24 mouse cellular contexts compared by ENCODE assay signal in genomic region chr17:32927803-32928202, GRCm38 (mm10). TPM values are rescaled to one million over a fixed set of nuclear protein-coding genes. Genes with fewer than 3 reads are reported as not detected.
"Had no signal": no experiment of that assay in that cellular context is flagged by ENCODE, and none has a peak within 500 bp of the region (broad histone marks: within the 10 kb centered on the region; RNA-seq: fewer than 3 reads in every experiment).

No protein-coding gene starts in this region.

- ATAC-seq: midbrain, embryonic 16.5 days had no signal

- H3K4me3 ChIP-seq: midbrain, embryonic 10.5 days; midbrain, embryonic 12.5 days; myocyte; neural tube, embryonic 13.5 days; neural tube, embryonic 15.5 days had no signal

- H3K36me3 ChIP-seq: midbrain, embryonic 10.5 days; midbrain, embryonic 12.5 days; neural tube, embryonic 13.5 days; neural tube, embryonic 15.5 days had no signal

- DNase-seq: lung, adult 18-20 months; lung, embryonic 14.5 days; lung, postnatal 10 days; lung, postnatal 4 days; midbrain, embryonic 14.5 days; retina, postnatal 1 day; right cerebral cortex, adult 18-20 months; right cerebral cortex, postnatal 25 days; right cerebral cortex, postnatal 4 days; thymus, adult 2 months; thymus, postnatal 14 days; thymus, postnatal 36 days had no signal

- H3K9me3 ChIP-seq: midbrain, embryonic 10.5 days; midbrain, embryonic 12.5 days; neural tube, embryonic 13.5 days; neural tube, embryonic 15.5 days had no signal

- H3K4me2 ChIP-seq: lung, embryonic 14.5 days; midbrain, embryonic 12.5 days; neural tube, embryonic 13.5 days; neural tube, embryonic 15.5 days had no signal

- H3K27ac ChIP-seq: midbrain, embryonic 10.5 days; midbrain, embryonic 12.5 days; neural tube, embryonic 13.5 days; neural tube, embryonic 15.5 days had no signal

- H3K9ac ChIP-seq: lung, embryonic 14.5 days; midbrain, embryonic 12.5 days; neural tube, embryonic 13.5 days; neural tube, embryonic 15.5 days had no signal

RNA-seq across cellular contexts. Expression of gene Cyp4f14, which starts 10.7 kb away (rescaled TPM):
- total RNA-seq: megakaryocyte, adult 5-6 weeks; megakaryocyte-erythroid progenitor cell, adult 5-6 weeks had no signal
- polyA plus RNA-seq: liver, embryonic 16.5 days; lung, embryonic 14.5 days; lung, embryonic 16.5 days; midbrain, embryonic 10.5 days; midbrain, embryonic 12.5 days; midbrain, embryonic 14.5 days; neural tube, embryonic 11.5 days; neural tube, embryonic 13.5 days; stomach, embryonic 14.5 days had no signal
